Mouse (Mus musculus) embryonic facial prominence, embryonic 10.5 days (tissue): ENCODE results near the gene Csmd2. TPM values are rescaled to one million over a fixed set of nuclear protein-coding genes. Genes with fewer than 3 reads are reported as not detected.

Experiments used
- DNase-seq: peaks from one replicate; pipeline ENCODE4 v3.0.0-alpha.2; 2017; ENCODE audit warnings: low spot score
- H3K27ac ChIP-seq: fragments of 300-500 bp; sonication (generic); replicated peaks from 2 replicates; pipeline ENCODE4 v1.5.1; 2016; ENCODE audit warnings: mild to moderate bottlenecking
- H3K27me3 ChIP-seq: fragments of 300-500 bp; sonication (generic); replicated peaks from 2 replicates; pipeline ENCODE4 v1.6.1; 2016; ENCODE audit warnings: low read depth, mild to moderate bottlenecking; ENCODE audit not compliant: poor library complexity, severe bottlenecking
- H3K36me3 ChIP-seq: fragments of 300-500 bp; sonication (generic); replicated peaks from 2 replicates; pipeline ENCODE4 v1.6.1; 2016; ENCODE audit warnings: mild to moderate bottlenecking, moderate library complexity
- H3K4me1 ChIP-seq: fragments of 300-500 bp; sonication (generic); 2 replicates; pipeline ENCODE4 v1.6.1; 2016
- H3K4me3 ChIP-seq: fragments of 300-500 bp; sonication (generic); 2 replicates; pipeline ENCODE4 v1.5.1; 2016; ENCODE audit warnings: mild to moderate bottlenecking, moderate library complexity
- H3K9me3 ChIP-seq: fragments of 300-500 bp; sonication (generic); 2 replicates; pipeline ENCODE4 v1.6.1; 2016; ENCODE audit warnings: mild to moderate bottlenecking
- WGBS: fragments of 180-500 bp; shearing (Covaris S2); methylation state at CpG from one replicate; pipeline ENCODE4 v1.1.7; 2016; 5-methylcytosine and 5-hydroxymethylcytosine counted together
- polyA plus RNA-seq: library from polyadenylated mRNA; unstranded; fragments of >200 nt; fragmentation: Nextera tagmentation; extraction: Ambion mirVana; gene quantifications from 2 replicates; pipeline ENCODE4 v1.2.1, GENCODE M21; 2016

The Csmd2 gene
- polyA plus RNA-seq, 1 experiment from 2014 or later: 0.31 TPM

- 83% methylated on average over 11 of the region's 11 CpGs for WGBS
- H3K4me3 ChIP-seq: no peak overlapping the region
- no peaks in the 10 kb centered on the region for H3K9me3 ChIP-seq
- no peaks in the 10 kb centered on the region for H3K36me3 ChIP-seq
- no peak for DNase-seq
- H3K27ac ChIP-seq: no peak overlapping the region
- H3K4me1 ChIP-seq: no peaks in the 10 kb centered on the region; the same call in 1 of the 2 replicates
- no peaks in the 10 kb centered on the region for H3K27me3 ChIP-seq
These were observed 145.4 kb downstream of the Csmd2 start for GRCm38 (mm10) chr4:128132876-128133646.

GRCm38 (mm10) chr4:128134348-128134994 lies 146.8 kb downstream of the Csmd2 start:
- WGBS: 86% methylated on average over 11 of the region's 11 CpGs
- no peaks in the 10 kb centered on the region; the same call in 1 of the 2 replicates for H3K4me1 ChIP-seq
- no peak for DNase-seq

GRCm38 (mm10) chr4:128135014-128135622 lies 147.5 kb downstream of the Csmd2 start:
- Histone ChIP-seq H3K27me3 (no peaks in the 10 kb centered on the region), H3K36me3 (no peaks in the 10 kb centered on the region), H3K4me1 (no peaks in the 10 kb centered on the region), H3K4me3 (no peak overlapping the region), H3K27ac (no peak overlapping the region), H3K9me3 (no peaks in the 10 kb centered on the region)
- DNase-seq: no peak
- 90% methylated on average over 12 of the region's 12 CpGs for WGBS

More at GRCm38 (mm10) chr4:128134348-128134994, 146.8 kb downstream of the Csmd2 start:
- Histone ChIP-seq H3K27ac (no peak overlapping the region), H3K4me3 (no peak overlapping the region), H3K27me3 (no peaks in the 10 kb centered on the region), H3K36me3 (no peaks in the 10 kb centered on the region), H3K9me3 (no peaks in the 10 kb centered on the region)

- Histone ChIP-seq H3K27ac (no peak overlapping the region), H3K36me3 (no peaks in the 10 kb centered on the region), H3K27me3 (no peaks in the 10 kb centered on the region), H3K4me1 (no peaks in the 10 kb centered on the region), H3K9me3 (no peaks in the 10 kb centered on the region), H3K4me3 (no peak overlapping the region)
- no peak for DNase-seq
- WGBS: 63% methylated on average over 2 of the region's 2 CpGs
These were observed 152.3 kb downstream of the Csmd2 start for GRCm38 (mm10) chr4:128139991-128140390.

GRCm38 (mm10) chr4:128141161-128142101 lies 153.8 kb downstream of the Csmd2 start:
- 67% methylated on average over 10 of the region's 10 CpGs for WGBS
- no peak for DNase-seq
- Histone ChIP-seq H3K4me1 (no peaks in the 10 kb centered on the region), H3K27me3 (no peaks in the 10 kb centered on the region), H3K9me3 (no peaks in the 10 kb centered on the region), H3K4me3 (no peak overlapping the region), H3K36me3 (no peaks in the 10 kb centered on the region), H3K27ac (no peak overlapping the region)

- no peak overlapping the region for H3K4me3 ChIP-seq
- H3K36me3 ChIP-seq: no peaks in the 10 kb centered on the region
- no peaks in the 10 kb centered on the region for H3K27me3 ChIP-seq
- no peak overlapping the region for H3K27ac ChIP-seq
- WGBS: 87% methylated on average over 3 of the region's 3 CpGs
- H3K4me1 ChIP-seq: no peaks in the 10 kb centered on the region
- H3K9me3 ChIP-seq: no peaks in the 10 kb centered on the region
- no peak for DNase-seq
These were observed 154.6 kb downstream of the Csmd2 start for GRCm38 (mm10) chr4:128142279-128142678.

GRCm38 (mm10) chr4:128143147-128143546 lies 155.5 kb downstream of the Csmd2 start:
- whole genome bisulfite sequencing: 83% methylated on average over 3 of the region's 3 CpGs

GRCm38 (mm10) chr4:128149524-128149923 lies 161.9 kb downstream of the Csmd2 start:
- Histone ChIP-seq H3K4me1 (peaks cover under 1% of the 10 kb centered on the region; the same call in 1 of the 2 replicates), H3K27me3 (no peaks in the 10 kb centered on the region), H3K4me3 (no peak overlapping the region), H3K27ac (no peak overlapping the region), H3K9me3 (no peaks in the 10 kb centered on the region), H3K36me3 (no peaks in the 10 kb centered on the region)
- no peak for DNase-seq
- 95% methylated on average over 4 of the region's 4 CpGs for WGBS

More at GRCm38 (mm10) chr4:128143147-128143546, 155.5 kb downstream of the Csmd2 start:
- Histone ChIP-seq H3K9me3 (no peaks in the 10 kb centered on the region), H3K4me1 (no peaks in the 10 kb centered on the region), H3K27ac (no peak overlapping the region), H3K4me3 (no peak overlapping the region), H3K27me3 (no peaks in the 10 kb centered on the region), H3K36me3 (no peaks in the 10 kb centered on the region)
- DNase-seq: no peak

- H3K36me3 ChIP-seq: no peaks in the 10 kb centered on the region
- no peaks in the 10 kb centered on the region for H3K27me3 ChIP-seq
- H3K4me1 ChIP-seq: peaks cover 10% of the 10 kb centered on the region
- no peaks in the 10 kb centered on the region for H3K9me3 ChIP-seq
- H3K27ac ChIP-seq: no peak overlapping the region
- DNase-seq: no peak
- no peak overlapping the region for H3K4me3 ChIP-seq
- WGBS: 83% methylated on average over 3 of the region's 3 CpGs
These were observed 164.4 kb downstream of the Csmd2 start for GRCm38 (mm10) chr4:128152066-128152465.

GRCm38 (mm10) chr4:128153144-128153543 lies 165.5 kb downstream of the Csmd2 start:
- Histone ChIP-seq H3K4me1 (peaks cover 10% of the 10 kb centered on the region), H3K36me3 (no peaks in the 10 kb centered on the region), H3K27ac (no peak overlapping the region), H3K4me3 (no peak overlapping the region), H3K9me3 (no peaks in the 10 kb centered on the region), H3K27me3 (no peaks in the 10 kb centered on the region)
- no peak for DNase-seq
- 89% methylated on average over 4 of the region's 4 CpGs for WGBS

- H3K4me1 ChIP-seq: peaks cover 10% of the 10 kb centered on the region
- no peaks in the 10 kb centered on the region for H3K27me3 ChIP-seq
- 20% methylated on average over 3 of the region's 3 CpGs for WGBS
- H3K9me3 ChIP-seq: no peaks in the 10 kb centered on the region
- DNase-seq: peak; percentile 22
- no peak overlapping the region for H3K27ac ChIP-seq
- no peaks in the 10 kb centered on the region for H3K36me3 ChIP-seq
- H3K4me3 ChIP-seq: no peak overlapping the region
These were observed 167.6 kb downstream of the Csmd2 start for GRCm38 (mm10) chr4:128155226-128155625.

GRCm38 (mm10) chr4:128160656-128161055 lies 173.0 kb downstream of the Csmd2 start:
- WGBS: 81% methylated on average over 2 of the region's 2 CpGs
- H3K27me3 ChIP-seq: no peaks in the 10 kb centered on the region
- DNase-seq: no peak
- H3K36me3 ChIP-seq: no peaks in the 10 kb centered on the region
- no peaks in the 10 kb centered on the region for H3K9me3 ChIP-seq
- no peak overlapping the region for H3K27ac ChIP-seq
- peaks cover 22% of the 10 kb centered on the region for H3K4me1 ChIP-seq
- H3K4me3 ChIP-seq: no peak overlapping the region
